Mouse (Mus musculus): Measurements from ENCODE around the gene Rgs9.
"Not testable (repeated sequence)": the region's sequence is repeated elsewhere in the genome, so short reads cannot be mapped to it uniquely, and the experiment has no call there.

Gene Rgs9

DNA sequence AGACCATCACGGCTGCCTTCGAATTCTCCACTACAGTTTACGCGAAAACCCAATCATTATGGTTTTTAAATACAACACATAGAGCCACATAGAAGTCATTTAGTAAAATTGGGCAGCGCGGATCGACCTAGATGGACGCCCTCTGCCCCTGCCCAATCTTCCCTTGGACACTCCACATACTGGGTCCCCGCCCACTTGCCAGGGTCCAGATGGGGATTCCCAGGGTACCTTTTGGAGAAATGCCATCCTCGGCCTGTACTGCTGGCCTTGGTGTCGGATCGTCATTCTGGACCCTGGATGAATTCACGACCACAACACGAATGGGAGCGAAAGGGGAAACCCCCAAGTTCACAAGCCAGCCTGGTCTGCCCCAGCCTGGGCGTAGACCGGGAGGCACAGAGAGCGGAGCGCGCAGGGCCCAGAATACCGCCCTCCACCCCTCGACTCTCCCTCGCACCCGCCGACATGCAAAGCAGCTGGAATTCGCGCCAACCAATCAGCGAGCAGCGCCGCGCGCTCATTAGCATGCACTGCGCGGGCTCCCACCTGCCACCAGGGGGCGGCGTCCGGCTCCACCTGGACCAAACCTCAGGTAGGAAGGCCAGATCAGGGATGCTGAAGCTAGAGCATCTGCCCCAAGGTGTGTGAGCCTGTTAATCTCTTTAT, at the start of gene Rgs9:
Gene Rgs9 (minus strand): TSS at position 420 of the 666 bp plus-strand sequence.
- peak; percentile 90 for DNase-seq (ENCODE audit: low read depth, low spot score)

DNA sequence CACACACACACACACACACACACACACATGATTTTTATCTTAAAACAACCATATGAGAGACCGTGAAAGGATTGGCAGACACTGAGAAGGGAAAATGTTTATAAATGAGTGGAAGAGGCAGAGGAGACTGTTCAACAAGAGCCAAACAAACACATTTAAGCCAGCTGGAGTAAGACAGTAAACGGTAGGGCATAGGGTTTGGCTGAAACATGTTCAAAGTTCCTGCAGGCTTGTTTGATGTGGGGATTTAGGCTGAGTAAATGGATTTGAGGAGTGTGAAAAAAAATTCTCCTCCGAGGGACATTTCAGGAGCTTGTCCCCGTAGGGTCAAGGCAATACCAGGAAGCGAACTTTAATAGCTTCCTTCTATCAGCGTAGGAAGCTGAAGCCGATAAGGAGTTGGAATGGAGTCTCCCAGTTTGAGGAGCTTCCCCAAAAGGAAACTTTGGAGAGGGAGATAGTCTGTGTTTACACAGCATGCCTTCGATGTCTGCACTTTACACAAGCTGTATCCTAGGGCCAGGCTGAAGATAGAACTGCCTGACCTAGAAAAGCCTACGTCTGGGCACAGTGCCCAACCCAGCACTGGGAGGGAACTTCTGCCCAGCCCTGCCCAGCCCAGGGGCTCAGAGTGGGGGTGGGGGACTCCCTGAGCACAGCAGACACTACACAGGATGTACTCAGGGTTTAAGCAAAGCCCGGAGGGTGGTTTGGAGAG, 49.5 kb upstream of the Rgs9 start:
- no peak for DNase-seq (ENCODE audit: low read depth, low spot score)

DNA sequence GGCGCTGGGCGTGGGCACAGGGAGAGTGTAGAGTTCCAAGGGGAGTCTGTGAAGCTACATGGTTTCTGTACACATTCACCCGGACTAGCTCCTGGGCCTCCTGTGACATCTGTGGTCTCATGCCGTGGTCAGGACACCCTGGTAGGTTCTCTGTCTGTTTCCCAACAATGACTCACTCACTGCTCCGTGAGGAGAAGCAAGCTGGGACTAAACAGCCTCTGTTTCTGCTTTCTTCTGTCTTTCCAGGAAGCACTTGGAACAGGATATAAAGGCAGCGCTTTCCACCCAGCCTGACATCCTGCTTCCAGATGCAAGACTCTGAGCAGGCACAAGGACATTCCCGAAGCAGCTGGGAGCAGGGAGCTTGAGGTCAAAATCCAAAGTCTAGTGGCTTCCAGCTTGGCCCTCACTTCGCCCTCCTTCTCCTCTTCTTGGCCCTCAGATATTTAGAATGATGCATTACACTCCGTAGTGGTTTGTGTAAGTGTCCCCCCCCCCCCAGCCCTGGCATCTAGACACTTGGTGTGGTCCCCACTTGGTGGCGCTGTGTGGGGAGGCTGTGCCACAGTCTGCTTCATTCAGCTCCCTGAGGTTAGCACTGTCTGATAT, 46.2 kb upstream of the Rgs9 start:
- DNase-seq (ENCODE audit: low read depth, low spot score) = no peak

DNA sequence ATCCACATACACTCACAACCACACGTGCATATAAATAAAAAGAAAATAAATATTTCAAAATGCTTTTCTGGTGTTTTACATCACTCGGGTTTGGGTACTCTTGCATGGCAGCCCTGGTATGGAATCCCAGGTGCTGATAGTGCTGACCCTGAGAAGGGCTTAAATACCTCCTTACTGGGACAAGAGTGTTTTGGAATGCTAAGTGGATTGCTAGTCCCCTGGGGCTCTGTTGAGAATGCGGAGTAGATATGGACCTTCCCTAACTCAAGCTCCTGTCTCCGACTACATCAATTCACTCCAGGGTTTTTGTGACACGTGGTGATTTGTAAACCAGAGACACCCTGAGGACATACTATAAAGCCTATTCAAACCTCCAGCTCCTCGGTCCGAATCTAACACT, 45.6 kb upstream of the Rgs9 start:
- no peak for DNase-seq (ENCODE audit: low read depth, low spot score)

DNA sequence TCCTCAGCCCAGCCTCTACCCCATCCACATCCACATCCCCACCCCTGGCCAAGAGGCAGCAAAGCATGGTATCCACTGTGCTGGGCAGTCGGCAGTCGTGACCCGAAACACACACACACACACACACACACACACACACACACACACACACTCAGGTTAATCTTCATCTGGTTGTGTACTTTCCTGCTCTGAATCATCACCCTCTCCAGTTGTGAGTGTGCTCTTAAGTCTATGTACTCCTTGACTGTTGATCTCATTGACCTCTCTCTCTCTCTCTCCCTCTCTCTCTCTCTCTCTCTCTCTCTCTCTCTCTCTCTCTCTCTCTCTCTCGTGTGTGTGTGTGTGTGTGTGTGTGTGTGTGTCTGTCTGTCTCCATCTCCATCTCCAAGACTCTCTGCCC, 44.7 kb upstream of the Rgs9 start:
- DNase-seq (ENCODE audit: low read depth, low spot score) = not testable (repeated sequence)

DNA sequence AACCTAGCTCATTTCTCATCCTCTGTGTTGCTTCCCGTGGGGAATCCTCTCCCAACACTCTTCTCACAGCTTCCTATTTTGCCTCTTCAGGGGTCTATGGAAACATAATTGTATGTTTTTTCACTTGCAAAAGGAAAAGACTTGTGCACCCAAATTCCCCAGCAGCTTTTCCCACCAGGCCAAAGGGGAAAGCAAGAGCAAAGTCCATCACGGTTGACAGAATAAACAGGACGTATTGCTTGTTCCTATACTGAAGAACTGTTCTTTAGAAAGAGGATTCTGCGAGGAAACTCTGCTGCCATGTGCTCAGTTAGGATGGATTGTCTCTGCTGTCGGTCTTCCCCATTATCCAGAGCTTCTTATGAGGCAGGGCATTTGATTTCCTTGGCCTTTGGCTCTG, 42.6 kb upstream of the Rgs9 start:
- no peak for DNase-seq (ENCODE audit: low read depth, low spot score)

DNA sequence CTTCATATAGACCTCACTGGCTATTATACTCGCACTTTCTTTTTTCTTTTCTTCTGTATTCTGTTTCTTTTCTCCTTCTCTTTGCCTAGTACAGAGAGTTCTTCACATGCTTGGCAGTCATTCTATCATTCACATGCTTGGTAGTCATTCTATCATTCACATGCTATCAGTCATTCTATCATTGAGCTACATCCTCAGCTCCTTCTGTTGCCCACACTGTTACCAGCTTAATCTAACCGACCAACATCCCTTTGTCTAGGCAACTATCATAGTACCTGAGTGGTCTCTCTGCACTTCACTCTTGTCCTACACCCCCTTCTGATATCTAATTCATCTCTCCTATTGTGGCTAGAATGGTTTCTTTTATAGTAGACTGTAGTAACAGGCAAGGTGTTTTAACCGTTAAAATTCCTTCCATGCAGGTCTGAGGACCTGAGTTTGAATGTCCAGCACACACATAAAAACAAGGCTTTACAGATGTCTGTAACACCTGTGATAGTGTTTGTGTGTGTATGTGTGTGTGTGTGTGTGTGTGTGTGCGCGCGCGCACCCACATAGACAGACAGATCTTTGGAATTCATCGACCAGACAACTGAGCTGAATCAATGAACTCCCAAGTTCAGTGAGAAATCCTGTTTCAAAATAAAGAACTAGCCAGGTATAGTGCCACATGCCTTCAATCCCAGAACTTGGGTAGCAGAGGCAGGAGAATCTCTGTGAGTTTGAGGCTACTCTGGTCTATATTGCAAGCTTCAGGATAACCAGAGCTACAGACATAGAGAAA, 41.4 kb upstream of the Rgs9 start:
- no peak for DNase-seq (ENCODE audit: low read depth, low spot score)

DNA sequence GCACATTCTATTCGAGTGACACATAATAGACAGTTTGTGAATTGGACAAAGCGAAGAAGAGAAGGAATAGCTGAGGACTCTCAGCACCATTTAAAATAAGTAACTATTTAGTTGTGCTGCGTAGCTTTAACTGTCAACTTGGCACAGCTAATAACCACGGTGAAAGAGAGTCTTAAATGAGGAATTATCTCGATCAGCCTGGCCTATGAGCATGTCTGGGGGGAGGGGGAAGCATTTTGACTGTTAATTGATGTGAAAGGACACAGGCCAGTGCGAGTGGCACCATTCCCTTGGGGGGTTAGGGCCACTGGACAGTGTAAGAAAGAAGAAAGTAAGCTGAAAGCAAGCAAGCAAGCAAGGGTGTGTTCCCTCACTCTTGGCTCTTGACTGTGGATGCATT, 38.0 kb upstream of the Rgs9 start:
- no peak for DNase-seq (ENCODE audit: low read depth, low spot score)

DNA sequence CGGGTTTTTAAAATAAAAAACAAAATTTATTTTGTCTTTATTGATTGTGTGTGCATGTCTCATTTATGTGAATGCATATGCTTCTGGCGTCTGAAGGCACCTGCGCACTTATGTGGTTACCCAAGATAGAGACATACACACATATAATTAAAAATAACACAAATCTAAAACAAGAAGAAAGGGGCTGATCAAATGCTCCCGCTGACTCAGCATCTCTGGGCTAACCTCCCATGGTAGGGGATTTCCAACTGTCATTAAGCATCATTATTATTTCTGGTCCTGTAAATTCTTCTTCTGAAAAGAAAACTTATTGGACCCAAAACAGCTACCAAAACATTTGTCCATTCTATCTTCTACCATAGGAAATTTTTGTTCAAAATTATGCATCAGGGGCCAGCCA, 36.8 kb upstream of the Rgs9 start:
- no peak for DNase-seq (ENCODE audit: low read depth, low spot score)

DNA sequence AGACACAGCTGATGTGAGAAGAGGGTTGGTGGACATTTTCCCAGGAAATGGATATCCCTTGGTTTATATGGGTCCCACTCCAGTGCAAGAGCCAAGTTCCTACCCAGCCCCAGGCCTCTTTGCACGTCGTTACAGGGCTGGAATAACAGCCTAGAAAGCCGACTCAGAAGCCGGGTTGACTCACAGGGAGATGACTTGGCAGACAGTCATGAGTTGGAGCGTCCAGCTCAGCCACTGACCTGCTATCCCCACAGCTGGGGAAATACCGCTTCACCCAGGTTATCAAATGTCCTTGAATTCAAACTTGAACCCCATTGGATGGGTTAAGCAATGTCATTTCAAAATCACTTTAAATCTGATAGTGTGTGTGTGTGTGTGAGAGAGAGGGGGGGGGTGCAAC, 34.8 kb upstream of the Rgs9 start:
- no peak for DNase-seq (ENCODE audit: low read depth, low spot score)

DNA sequence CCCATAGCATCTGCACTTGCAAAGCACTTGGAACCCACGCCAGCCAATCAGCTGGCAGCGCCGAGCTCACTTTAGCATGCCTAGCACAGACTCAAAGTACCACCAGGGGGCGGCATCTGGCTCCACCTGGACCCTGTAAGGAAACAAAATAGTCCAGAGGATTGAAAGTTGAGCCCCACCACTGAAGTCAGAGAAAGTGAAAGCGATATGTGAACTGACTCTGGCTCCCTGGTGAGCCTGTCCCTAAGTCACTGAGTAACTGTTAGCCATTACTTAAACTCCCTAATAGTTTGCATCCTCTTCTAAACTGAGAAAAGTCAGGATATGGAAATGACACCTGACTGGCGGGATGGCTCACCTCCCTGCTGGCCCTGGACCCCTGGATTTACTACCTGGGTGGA, 33.5 kb upstream of the Rgs9 start:
- DNase-seq (ENCODE audit: low read depth, low spot score) = peak; percentile 96

DNA sequence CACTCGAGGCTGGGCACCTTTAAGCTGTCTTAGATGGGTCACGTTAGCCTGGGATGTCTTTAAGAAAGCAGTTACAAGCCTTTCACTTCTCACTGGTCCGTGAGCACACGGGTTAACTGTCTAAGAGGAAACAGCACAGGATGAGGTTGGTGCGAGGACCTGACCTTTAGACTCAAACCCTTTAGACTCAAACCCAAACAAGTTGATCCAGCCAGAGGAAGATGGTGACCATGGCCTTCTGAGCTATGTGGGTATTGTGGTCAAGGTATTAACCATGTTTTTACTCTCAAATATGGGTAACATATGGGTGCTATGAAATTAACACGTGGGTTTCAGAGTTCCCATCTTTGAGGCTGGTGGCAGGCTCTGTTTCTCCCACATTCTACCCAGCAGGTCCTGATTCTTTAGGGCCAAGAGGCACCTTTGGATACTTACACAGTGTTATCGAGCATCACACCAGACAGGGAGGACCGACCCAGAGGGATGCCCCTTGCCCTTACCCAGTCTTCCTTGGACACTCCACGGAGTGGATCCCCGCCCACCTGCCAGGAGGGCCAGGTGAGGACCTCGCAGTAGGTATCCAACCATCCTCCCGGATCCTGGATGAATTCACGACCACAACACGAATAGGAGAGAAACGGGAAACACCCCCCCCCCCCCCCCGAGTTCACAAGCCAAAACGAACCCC, 32.9 kb upstream of the Rgs9 start:
- no peak for DNase-seq (ENCODE audit: low read depth, low spot score)

DNA sequence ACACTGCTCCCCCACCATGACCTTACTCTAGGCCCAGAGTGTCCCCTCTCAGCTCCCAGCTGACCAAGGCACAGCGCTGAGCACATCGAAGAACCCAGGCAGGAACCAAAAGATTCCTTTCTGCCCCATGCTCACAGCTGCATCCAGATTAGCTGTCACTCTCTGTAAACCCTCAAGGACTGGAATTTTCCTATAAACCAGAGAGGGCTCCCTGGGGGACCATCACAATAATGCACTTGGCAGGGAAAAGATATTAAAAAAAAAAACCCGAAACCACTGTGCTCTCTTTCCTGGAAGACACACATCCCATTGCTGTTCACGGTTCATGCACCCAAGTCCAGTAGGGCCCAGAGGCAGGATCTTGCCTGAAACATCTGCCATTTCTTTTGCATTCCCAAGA, 31.4 kb upstream of the Rgs9 start:
- no peak for DNase-seq (ENCODE audit: low read depth, low spot score)

DNA sequence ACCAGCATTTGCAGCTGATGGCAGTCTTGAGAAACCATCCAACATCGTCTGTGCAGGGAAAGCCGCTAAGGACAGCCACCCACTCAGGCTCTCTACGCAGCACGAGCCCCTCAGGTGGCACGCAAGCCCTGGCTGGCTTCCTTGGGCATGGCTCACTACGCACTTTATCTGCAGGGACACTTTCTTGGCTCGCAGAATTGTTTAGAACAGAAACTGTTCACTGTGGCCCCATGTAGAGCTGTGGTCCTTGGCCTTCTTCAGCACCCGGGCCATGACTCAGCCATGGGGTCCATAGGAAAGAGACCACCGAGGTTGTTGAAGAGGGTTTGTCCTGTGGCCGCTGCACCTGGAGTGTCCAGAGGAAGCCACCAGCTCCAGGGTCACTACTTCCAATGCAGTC, 30.0 kb upstream of the Rgs9 start:
- no peak for DNase-seq (ENCODE audit: low read depth, low spot score)

DNA sequence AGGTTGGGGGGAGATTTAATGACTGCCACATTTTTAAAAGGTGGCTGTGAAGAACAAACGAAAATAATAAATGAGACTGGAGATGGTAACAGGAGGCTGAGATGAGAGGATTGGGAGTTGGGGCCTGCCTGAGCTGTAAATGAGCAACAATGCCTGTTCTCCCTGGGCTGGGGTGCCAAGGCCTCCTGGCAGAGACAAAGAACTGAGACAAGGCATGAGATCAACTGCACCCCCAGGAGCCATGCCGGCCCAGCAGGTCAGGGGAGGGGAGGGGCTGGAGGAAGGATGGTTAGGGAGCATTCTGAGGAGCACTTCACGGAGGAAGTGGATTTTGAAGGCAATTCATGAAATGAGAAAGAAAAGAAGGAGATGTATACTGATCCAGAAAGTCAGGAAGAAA, 29.5 kb upstream of the Rgs9 start:
- no peak for DNase-seq (ENCODE audit: low read depth, low spot score)

DNA sequence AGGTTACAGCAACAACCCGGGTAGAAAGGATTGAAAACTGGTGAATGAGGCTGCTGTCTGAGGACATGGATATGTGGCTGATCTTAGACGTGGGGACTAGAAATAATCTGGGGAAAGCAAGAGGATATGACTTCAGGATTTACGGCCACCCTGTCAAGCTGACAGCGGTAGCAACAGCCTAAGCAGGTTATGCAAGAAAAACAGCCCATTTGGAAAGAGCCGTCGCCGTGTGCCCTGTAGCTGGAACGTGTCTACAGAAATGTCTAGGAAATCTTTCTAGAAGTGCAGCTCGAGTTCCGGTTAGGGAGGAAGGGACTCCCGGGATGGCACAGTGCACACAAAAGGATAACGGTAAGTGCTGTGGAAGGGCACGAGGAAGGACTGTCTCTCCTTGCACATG, 28.3 kb upstream of the Rgs9 start:
- no peak for DNase-seq (ENCODE audit: low read depth, low spot score)

DNA sequence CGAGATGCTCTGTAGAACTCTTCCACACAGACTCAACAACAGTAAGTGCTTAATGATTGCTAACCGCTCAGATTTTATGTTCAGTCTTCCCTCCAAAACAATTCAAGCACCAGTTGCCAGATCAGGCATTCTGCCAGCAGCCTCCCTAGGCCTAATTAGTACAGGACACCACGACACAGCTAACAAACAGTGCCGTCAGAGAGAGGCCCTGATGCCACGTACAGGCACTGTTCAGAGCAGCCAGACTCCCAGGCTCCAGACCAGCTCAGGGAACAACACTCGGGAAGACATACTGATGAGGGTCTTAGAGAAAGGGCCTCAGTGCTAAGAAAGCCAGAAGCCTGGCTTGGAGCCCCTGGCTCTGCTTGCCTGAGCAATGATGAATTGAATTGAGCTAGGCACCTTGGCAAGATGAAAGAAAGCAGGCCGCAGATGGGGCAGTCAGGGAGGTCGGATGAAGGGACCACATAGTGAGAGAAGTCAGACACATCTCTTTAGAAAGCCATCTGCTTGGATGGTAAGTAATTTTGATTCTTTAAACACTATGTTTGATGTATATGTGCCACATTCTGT, 22.5 kb upstream of the Rgs9 start:
- DNase-seq (ENCODE audit: low read depth, low spot score) = no peak

DNA sequence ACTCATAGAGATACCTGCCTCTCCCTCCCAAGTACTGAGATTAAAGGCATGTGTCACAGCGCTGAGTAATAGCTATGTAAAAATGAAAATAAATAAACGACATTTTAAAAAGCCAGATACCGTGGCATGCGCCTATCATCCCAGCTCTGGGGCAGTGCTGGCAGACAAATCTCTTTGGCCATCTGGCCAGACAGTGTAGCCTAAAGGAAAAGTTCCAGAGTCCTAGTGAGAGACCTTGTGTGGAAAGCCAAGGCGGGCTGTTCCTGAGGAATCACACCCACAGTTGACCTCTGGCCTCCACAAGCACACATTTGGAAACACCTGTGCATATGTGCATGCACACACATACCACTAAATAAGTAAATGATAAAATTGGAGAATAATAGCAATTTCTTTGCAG, 22.0 kb upstream of the Rgs9 start:
- no peak for DNase-seq (ENCODE audit: low read depth, low spot score)

DNA sequence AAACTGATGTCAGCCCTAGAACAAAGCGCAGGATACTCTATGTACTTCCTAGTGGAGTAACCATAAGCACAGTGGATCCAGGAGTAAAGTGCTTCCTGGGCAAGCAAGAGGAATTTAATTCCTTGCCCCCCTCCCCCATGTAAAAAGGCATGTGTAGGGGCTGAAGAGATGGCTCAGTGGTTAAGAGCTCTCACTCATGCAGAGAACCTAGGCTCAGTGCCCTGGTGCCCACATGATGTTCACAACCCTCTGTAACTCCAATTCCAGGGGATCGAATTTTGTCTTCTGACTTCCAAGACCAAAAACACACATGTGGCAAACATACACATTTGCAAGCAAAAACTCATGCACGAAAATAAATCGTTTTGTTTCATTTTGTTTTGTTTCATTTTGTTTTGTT, 21.5 kb upstream of the Rgs9 start:
- DNase-seq (ENCODE audit: low read depth, low spot score) = no peak

DNA sequence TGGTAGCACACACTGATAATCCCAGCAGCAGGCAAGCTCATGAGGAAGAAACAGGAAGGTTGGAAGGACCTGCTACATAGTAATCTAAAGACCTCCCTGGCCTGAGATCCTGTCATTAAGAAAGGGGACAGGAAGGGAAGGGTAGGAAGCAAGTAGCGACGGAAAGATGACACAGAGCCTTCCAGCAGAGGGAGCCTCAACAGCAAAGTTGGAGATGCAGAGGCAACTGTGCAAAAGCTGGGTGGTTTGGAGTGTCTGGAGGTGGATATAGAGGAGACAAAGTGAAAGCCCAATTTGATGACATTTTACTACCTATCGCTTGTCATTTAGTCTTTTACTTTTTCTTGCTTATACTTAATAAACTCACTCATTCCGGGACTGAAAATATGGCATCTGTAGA, 19.0 kb upstream of the Rgs9 start:
- no peak for DNase-seq (ENCODE audit: low read depth, low spot score)

DNA sequence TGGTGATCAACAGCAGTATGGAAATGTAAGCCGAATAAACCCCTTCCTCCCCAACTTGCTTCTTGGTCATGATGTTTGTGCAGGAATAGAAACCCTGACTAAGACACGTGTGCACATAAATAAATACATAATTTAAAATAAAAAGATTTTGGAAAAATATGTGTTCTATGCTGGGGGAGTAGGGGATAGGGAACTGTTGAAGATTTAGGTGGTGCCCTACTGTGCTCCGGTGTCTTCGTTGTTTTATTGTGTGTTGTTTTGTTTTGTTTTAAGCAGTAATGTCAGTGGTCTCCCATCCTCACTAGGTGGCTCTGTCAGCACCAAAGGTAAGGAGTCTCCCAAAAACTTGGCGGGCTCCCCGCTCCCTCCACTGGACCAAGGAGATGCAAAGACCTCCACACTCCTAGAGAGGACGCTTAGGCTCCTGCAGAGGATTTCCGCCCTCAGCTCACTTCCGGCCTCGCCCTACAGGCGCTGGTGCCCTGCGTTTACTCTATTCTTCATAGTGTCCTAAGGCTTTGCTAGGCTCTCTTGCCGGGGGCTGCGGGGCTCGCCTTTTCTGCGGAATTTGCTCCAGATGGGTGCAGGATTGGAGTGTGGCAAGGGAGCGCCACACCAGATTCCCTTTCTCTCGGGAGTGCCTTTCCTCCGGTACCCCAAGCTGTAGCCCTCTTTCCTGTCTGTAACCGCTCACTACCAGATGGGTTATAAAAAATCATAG, 14.1 kb upstream of the Rgs9 start:
- DNase-seq (ENCODE audit: low read depth, low spot score) = no peak

Data from WW6 (cell line).